Mouse (Mus musculus) embryonic fibroblast, embryonic 13.5 days (primary cell): Measurements from ENCODE around the gene Tsc2.

Experiments used
- CTCF ChIP-seq: IDR thresholded peaks from 2 replicates; pipeline ENCODE4 v1.5.1; 2011; ENCODE audit warnings: mild to moderate bottlenecking, control low read depth, low read length, moderate library complexity, borderline replicate concordance; ENCODE audit not compliant: insufficient read depth
- POLR2A ChIP-seq: IDR thresholded peaks from 2 replicates; pipeline ENCODE4 v1.6.1; 2011; ENCODE audit warnings: low read depth, mild to moderate bottlenecking, control low read depth, low read length, moderate library complexity

DNA sequence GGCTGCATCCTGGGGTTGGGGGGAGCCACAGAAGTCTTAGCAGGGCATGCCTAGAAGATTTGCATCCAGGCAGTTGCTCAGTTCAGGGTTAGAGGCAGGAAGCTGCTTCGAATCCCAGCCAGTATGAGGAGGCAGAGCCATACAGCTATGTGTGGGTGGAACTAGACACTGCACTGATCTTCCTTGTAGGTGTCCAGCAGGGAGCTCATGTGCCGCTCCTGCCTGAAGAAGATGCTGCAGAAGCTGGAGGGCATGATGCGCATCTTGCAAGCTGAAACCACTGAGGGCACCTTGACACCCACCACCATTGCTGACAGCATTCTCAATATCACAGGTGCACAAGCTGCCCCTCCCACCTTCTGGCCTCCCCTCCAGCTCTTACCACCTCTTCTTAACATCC, 52.9 kb downstream of the Tsc2 start:
- no peak for TF ChIP-seq CTCF
- no peak for TF ChIP-seq POLR2A
